Mouse (Mus musculus): Measurements from ENCODE around the gene Agbl1. TPM values are rescaled to one million over a fixed set of nuclear protein-coding genes. Genes with fewer than 3 reads are reported as not detected.

The Agbl1 gene
- polyA plus RNA-seq, 1 experiment from 2014 or later: not detected

DNA sequence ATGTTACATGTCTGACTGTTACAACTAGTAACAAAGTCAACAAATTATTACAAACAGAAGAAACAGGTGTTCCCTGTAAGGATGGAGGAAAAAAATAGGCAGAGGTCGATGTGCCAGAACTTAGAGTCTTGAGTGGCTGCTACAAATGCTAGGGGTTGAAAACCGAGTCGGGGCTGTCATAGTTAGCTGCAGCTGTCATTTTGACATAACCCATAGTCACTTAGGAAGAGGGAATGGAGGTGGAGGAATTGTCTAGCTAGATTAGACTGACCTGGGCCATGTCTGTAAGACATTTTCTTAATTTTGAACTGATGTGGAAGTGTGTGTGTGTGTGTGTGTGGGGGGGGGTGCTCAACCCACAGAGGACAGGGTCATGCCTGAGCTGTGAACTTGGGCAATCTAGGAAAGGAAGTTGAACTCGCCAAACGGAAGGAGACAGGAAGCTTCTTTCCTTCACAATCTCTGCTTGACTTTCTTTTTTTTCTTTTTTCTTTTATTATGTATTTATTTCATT, 364.9 kb downstream of the Agbl1 start:
- H3K36me3 ChIP-seq (ENCODE audit: insufficient read depth): no peaks in the 10 kb centered on the region
- H3K27me3 ChIP-seq (ENCODE audit: insufficient read depth, low read length): no peaks in the 10 kb centered on the region
- DNase-seq: no peak
- ATAC-seq (ENCODE audit: insufficient read depth): no peak
- H3K9ac ChIP-seq: no peak overlapping the region
- TF ChIP-seq CTCF (IDR thresholded peaks at IDR 0.05; ENCODE audit: low read depth): no peak
- H3K4me1 ChIP-seq (ENCODE audit: insufficient read depth): no peaks in the 10 kb centered on the region
- no peak overlapping the region for H3K27ac ChIP-seq (ENCODE audit: low read depth)
- no peaks in the 10 kb centered on the region for H3K9me3 ChIP-seq (ENCODE audit: low read depth, low read length)
- no peak overlapping the region for H3K4me2 ChIP-seq
- no peak overlapping the region for H3K4me3 ChIP-seq (ENCODE audit: low read depth, low read length)
- WGBS: 60% methylated on average over 5 of the region's 5 CpGs

- H3K4me3 ChIP-seq (ENCODE audit: low read depth, low read length): no peak overlapping the region
- DNase-seq (no peak), ATAC-seq (ENCODE audit: insufficient read depth) (no peak)
- H3K27me3 ChIP-seq (ENCODE audit: insufficient read depth, low read length): no peaks in the 10 kb centered on the region
- no peaks in the 10 kb centered on the region for H3K9me3 ChIP-seq (ENCODE audit: low read depth, low read length)
- no peak overlapping the region for H3K4me2 ChIP-seq
- 36% methylated on average over 2 of the region's 2 CpGs for WGBS
- TF ChIP-seq CTCF (IDR thresholded peaks at IDR 0.05; ENCODE audit: low read depth): no peak
- no peaks in the 10 kb centered on the region for H3K36me3 ChIP-seq (ENCODE audit: insufficient read depth)
- no peak overlapping the region for H3K27ac ChIP-seq (ENCODE audit: low read depth)
- H3K9ac ChIP-seq: no peak overlapping the region
- no peaks in the 10 kb centered on the region for H3K4me1 ChIP-seq (ENCODE audit: insufficient read depth)
Observed at GRCm38 (mm10) chr7:76597812-76598211, 368.1 kb downstream of the Agbl1 start.

GRCm38 (mm10) chr7:76600050-76600690, 370.5 kb downstream of the Agbl1 start:
- 82% methylated on average over 2 of the region's 2 CpGs for WGBS
- Histone ChIP-seq H3K4me1 (ENCODE audit: insufficient read depth) (no peaks in the 10 kb centered on the region), H3K36me3 (ENCODE audit: insufficient read depth) (no peaks in the 10 kb centered on the region), H3K4me3 (ENCODE audit: low read depth, low read length) (no peak overlapping the region), H3K4me2 (no peak overlapping the region), H3K27ac (ENCODE audit: low read depth) (no peak overlapping the region), H3K9me3 (ENCODE audit: low read depth, low read length) (no peaks in the 10 kb centered on the region), H3K9ac (no peak overlapping the region), H3K27me3 (ENCODE audit: insufficient read depth, low read length) (no peaks in the 10 kb centered on the region)
- TF ChIP-seq CTCF (IDR thresholded peaks at IDR 0.05; ENCODE audit: low read depth): no peak
- ATAC-seq (ENCODE audit: insufficient read depth) (no peak), DNase-seq (no peak)

DNA sequence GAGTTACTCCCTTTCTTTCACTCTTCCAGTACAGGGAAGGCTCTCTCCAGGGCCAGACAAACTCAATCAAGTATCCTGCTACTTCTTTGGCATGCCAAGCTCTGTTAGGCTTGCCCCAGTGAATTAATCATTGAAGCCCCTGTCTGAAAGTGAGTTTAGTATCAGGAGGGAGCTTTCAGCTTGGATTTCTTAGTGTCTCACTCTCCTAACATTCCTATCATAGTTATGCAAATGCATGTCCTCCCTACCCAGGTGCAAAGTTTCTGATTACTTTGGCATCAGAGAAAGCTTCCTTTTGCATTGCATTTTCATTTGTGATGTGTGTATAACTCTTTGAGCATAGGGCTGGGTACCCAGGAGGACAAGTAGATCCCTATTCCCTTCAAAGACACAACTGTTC, 399.8 kb downstream of the Agbl1 start:
- Histone ChIP-seq H3K9me3 (ENCODE audit: low read depth, low read length) (no peaks in the 10 kb centered on the region), H3K27me3 (ENCODE audit: insufficient read depth, low read length) (no peaks in the 10 kb centered on the region), H3K4me3 (ENCODE audit: low read depth, low read length) (no peak overlapping the region), H3K36me3 (ENCODE audit: insufficient read depth) (no peaks in the 10 kb centered on the region), H3K27ac (ENCODE audit: low read depth) (no peak overlapping the region), H3K9ac (no peak overlapping the region), H3K4me2 (no peak overlapping the region), H3K4me1 (ENCODE audit: insufficient read depth) (no peaks in the 10 kb centered on the region)
- DNase-seq: no peak
- no peak for TF ChIP-seq CTCF (IDR thresholded peaks at IDR 0.05; ENCODE audit: low read depth)
- no peak for ATAC-seq (ENCODE audit: insufficient read depth)

- Histone ChIP-seq H3K36me3 (ENCODE audit: insufficient read depth) (no peaks in the 10 kb centered on the region), H3K27me3 (ENCODE audit: insufficient read depth, low read length) (no peaks in the 10 kb centered on the region), H3K4me3 (ENCODE audit: low read depth, low read length) (no peak overlapping the region), H3K9ac (no peak overlapping the region), H3K27ac (ENCODE audit: low read depth) (no peak overlapping the region), H3K4me2 (no peak overlapping the region), H3K9me3 (ENCODE audit: low read depth, low read length) (no peaks in the 10 kb centered on the region), H3K4me1 (ENCODE audit: insufficient read depth) (0 out of 2 replicates have a peak, but pooled peaks cover 3% of the 10 kb centered on the region)
- 19% methylated on average over 4 of the region's 4 CpGs for WGBS
- TF ChIP-seq CTCF (IDR thresholded peaks at IDR 0.05; ENCODE audit: low read depth): no peak
- ATAC-seq (ENCODE audit: insufficient read depth): peak; percentile 97
- peak; percentile 83 for DNase-seq
Observed at GRCm38 (mm10) chr7:76650984-76651383, 421.3 kb downstream of the Agbl1 start.

DNA sequence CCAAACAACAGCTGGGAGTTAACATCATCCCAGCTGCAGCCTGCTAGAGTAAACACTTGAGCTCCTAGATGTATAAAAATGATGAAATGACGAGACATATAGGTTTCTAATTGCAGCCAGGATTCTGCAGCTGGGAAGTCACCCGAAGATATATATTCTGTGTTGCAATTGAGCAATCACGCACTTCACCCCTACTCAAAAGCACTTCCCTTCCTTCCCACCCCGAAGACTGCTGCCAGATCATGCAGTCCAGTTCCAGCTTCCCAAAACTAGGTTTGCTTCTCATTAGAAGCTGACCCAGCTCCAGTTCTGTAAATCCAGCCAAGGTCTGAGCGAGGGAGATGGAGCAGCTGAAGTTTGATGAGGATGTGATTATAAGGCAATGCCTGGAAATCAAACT, 431.4 kb downstream of the Agbl1 start:
- 27% methylated on average over 5 of the region's 5 CpGs for WGBS
- peak; percentile 90 for DNase-seq
- Histone ChIP-seq H3K36me3 (ENCODE audit: insufficient read depth) (no peaks in the 10 kb centered on the region), H3K27ac (ENCODE audit: low read depth) (no peak overlapping the region), H3K4me1 (ENCODE audit: insufficient read depth) (0 out of 2 replicates have a peak, but pooled peaks cover 3% of the 10 kb centered on the region), H3K9ac (no peak overlapping the region), H3K4me3 (ENCODE audit: low read depth, low read length) (no peak overlapping the region), H3K4me2 (no peak overlapping the region), H3K27me3 (ENCODE audit: insufficient read depth, low read length) (no peaks in the 10 kb centered on the region), H3K9me3 (ENCODE audit: low read depth, low read length) (no peaks in the 10 kb centered on the region)
- TF ChIP-seq CTCF (IDR thresholded peaks at IDR 0.05; ENCODE audit: low read depth): no peak
- peak; percentile 98 for ATAC-seq (ENCODE audit: insufficient read depth)

DNA sequence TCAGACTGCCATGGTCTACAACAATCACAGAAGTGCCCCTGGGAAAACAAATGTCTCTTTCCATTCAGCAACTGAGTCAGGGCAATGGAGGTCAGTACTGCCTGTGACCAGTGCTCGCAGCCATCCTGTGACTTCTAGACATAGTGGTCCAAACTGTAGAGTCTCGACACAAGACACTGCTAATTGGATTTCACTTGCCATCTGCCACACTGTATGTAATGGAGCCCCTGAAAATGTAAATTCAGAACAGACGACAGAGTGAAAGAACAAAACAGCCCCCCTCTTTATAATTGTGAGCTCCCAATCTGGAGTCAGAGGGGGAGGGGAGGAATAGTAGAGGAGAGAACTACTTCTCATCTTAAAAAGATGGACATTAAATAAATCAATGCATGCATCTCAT, 445.2 kb downstream of the Agbl1 start:
- Histone ChIP-seq H3K27ac (ENCODE audit: low read depth) (no peak overlapping the region), H3K4me3 (ENCODE audit: low read depth, low read length) (no peak overlapping the region), H3K36me3 (ENCODE audit: insufficient read depth) (no peaks in the 10 kb centered on the region), H3K27me3 (ENCODE audit: insufficient read depth, low read length) (no peaks in the 10 kb centered on the region), H3K4me1 (ENCODE audit: insufficient read depth) (no peaks in the 10 kb centered on the region), H3K4me2 (no peak overlapping the region), H3K9me3 (ENCODE audit: low read depth, low read length) (no peaks in the 10 kb centered on the region), H3K9ac (no peak overlapping the region)
- DNase-seq (no peak), ATAC-seq (ENCODE audit: insufficient read depth) (no peak)
- 69% methylated on average over 3 of the region's 3 CpGs for WGBS
- TF ChIP-seq CTCF (IDR thresholded peaks at IDR 0.05; ENCODE audit: low read depth): no peak
